Mouse (Mus musculus): Measurements from ENCODE around the gene Htt.

GRCm38 (mm10) chr5:34771818-34772217, 10.3 kb downstream of the Htt start:
- TF ChIP-seq ZC3H11A (IDR thresholded peaks at IDR 0.05; ENCODE audit: borderline replicate concordance, low read depth, low read length) (no peak), MAFK (IDR thresholded peaks at IDR 0.05; ENCODE audit: insufficient read depth, low read depth, low read length) (no peak)

Data from ES-E14 (cell line).